Mouse (Mus musculus) cerebellum, adult 11-12 months (tissue): ENCODE measurements around the gene Hoxa2.

Experiments
- DNase-seq: peaks from one replicate; pipeline ENCODE4 v3.0.0; 2022

The Hoxa2 gene

GRCm38 (mm10) chr6:52164626-52165440, at the start of gene Hoxa2:
Gene Hoxa2, minus strand, starts transcription at chr6:52164831.
- no peak for DNase-seq

- DNase-seq, result no peak
Observed at GRCm38 (mm10) chr6:52214271-52214670, 49.6 kb upstream of the Hoxa2 start.

GRCm38 (mm10) chr6:52213119-52213986, 48.7 kb upstream of the Hoxa2 start, which contains the start of the genes Hoxa3 and Gm28308:
Gene Hoxa3, minus strand, starts transcription at chr6:52213336.
Gene Gm28308, minus strand, starts transcription at chr6:52213339.
- DNase-seq, result no peak

- no peak for DNase-seq
Observed at GRCm38 (mm10) chr6:52212556-52213118, 48.0 kb upstream of the Hoxa2 start.

DNA sequence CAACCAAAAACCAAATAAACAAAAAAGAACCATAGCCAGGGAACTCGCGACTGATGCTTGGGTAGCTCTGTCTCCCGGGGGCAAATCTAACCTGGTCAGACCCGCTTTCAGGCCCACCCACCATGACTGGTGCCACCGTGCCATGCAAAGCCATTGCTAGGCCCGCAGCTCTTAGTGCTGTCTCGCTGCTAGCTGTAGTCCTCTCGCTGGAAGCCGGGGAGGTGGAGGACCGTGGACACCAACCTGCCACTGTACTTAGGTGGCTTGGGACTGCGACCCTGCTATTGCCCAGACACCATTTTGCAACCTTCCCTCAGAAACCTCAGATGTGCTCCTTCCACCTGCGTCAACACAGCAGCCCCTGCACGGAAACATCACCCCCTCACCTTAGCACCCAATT, 47.3 kb upstream of the Hoxa2 start:
- no peak for DNase-seq

- peak; percentile 45 for DNase-seq
Observed at GRCm38 (mm10) chr6:52211170-52211935, 46.7 kb upstream of the Hoxa2 start.

DNA sequence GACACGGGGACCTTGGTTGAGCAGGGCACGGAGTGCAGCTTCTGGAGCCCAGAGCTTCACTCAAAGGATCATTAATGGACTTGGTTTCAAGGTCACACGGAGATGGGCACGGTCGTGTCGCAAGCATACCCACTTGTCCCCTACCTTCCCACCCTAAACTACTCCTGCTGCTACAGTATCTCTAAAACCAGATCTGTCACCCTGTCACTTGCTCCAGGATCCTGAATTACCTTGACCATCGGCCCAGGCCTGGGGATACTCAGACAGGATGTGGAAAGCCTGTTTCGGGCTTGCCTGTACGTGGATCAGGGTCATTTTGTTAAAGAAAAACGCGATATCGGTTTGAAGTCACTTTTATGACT, 45.0 kb upstream of the Hoxa2 start:
- no peak for DNase-seq

GRCm38 (mm10) chr6:52208868-52209684, 44.4 kb upstream of the Hoxa2 start:
- no peak for DNase-seq

DNA sequence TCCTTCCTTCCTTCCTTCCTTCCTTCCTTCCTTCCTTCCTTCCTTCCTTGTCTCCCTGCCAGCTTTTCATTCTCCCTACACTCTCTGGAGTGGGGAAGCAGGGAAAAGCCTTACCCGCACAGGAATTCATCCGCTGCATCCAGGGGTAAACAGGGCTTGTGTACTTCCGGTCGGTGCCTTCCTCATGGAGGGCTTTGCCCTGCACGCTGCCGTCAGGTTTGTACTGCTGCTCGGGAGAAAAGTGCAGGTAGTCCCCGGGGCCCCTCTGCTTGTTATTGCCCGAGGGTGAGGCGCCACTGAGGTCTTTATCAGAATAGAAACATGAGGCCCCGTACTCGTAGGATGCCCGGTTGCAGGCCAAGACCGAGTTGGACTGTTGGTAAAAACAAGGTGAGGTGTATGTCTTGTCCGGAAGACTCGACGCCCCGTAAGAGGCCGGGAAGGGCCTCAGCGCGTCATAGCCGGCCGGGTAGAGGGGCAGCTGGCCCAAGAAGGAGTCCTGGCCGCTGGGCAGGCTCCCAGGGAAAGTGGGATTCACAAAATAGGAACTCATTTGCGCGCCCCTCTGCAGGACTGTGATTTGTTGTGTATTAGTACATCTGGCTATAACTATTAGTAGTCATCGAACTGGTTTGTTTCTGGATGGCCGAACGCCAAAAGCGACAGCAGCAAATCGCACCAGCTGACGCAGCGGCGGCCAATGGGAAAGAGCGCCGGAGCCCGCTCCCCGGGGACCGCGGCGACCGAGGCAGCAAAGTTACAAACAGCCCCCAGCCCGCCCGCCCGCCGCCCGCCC, 43.6 kb upstream of the Hoxa2 start, which contains the start of gene Hoxa6:
Gene Hoxa6, minus strand, starts transcription at position 651 of the 796 bp plus-strand sequence.
- no peak for DNase-seq

DNA sequence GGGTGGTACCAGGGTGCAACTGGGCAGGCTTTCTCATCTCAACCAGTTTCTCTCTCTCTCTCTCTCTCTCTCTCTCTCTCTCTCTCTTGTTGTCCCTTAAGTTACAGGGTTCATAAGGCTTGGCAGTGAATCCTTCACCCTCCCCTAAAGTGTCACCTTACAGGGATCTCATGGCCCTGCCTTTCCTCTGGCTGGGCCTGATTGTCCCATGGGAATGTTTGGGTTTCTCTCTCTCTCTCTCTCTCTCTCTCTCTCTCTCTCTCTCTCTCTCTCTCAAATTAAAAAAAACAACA, 43.0 kb upstream of the Hoxa2 start:
- DNase-seq, result no peak

GRCm38 (mm10) chr6:52206882-52207683, 42.5 kb upstream of the Hoxa2 start:
- no peak for DNase-seq

DNA sequence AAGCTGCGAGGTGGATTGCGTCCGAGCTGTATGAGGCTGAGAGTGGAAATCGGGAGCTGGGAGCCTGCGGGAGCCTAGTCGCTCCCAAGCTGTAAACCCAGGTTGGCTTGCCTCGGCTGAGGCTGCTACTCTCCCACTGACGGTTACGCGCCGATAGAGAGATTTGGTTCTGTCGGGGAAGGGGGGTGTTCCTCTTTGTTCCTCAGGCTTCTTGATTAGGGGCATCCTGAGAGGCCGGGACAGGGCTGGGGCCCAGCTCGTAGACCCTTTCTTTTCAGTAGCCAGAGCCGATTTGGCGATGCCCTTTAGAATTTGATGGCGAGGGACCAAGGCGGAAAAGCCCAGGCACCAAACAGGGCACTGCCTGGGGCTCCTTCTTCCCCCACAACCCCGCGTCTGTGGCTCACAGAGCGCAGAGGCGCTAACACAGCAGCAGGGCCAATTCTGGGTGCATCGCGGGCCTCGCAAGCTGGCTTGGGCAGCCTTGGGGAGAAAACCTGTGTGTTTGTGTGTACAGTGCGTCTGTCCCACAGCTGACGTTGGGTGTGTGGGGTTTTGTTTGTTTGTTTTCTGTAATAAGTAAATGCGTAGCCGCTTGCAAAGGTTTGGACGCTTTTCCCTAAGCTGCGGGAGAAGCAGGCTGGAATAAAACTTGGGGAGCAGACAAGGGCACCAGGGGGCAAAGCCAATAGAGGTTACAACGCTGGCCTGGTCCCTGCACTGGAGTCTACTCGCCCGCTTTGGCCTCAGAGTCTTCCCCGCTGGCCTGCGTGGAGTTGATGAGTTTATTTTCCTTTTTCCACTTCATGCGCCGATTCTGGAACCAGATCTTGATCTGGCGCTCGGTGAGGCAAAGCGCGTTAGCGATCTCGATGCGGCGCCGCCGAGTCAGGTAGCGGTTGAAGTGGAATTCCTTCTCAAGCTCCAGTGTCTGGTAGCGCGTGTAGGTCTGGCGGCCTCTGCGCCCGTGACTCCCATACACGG, 41.3 kb upstream of the Hoxa2 start:
- no peak for DNase-seq

GRCm38 (mm10) chr6:52205221-52205620, 40.6 kb upstream of the Hoxa2 start:
- DNase-seq, result no peak

- DNase-seq, result no peak
Observed at GRCm38 (mm10) chr6:52204050-52204752, 39.6 kb upstream of the Hoxa2 start, which contains the start of gene Hoxa5. Gene Hoxa5, minus strand, starts transcription at chr6:52204587.

DNA sequence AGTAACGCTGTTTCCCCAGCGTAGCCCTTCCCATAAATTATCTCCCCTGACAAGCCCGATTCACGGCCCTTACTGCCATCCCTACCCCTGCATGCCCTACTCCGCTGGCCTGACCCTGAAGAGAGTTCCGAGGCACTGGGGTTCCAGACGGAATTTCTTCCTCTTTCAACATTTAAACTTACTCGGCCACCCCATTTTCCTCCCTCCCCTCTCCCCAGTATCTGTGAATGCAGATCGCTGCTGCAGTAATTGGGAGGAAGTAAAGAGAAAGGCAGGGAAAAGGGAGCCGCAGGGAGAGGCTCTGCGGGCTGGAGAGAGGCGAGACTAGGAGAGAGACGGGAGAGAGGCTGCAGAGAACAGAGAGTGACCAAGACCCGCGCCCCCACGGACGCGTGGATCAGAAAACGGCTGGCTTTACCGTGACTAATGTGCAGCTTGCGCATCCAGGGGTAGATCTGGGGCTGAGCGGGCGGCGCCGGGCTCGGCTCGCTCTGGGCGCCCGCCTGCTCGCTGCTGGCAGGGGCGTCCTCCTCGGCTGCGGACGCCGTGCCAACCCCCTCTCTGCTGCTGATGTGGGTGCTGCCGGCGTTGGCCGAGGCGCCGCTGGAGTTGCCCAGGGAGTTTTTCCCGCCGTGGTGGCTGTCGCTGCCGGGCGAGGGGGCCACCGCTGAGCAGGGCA, 38.9 kb upstream of the Hoxa2 start:
- no peak for DNase-seq

DNA sequence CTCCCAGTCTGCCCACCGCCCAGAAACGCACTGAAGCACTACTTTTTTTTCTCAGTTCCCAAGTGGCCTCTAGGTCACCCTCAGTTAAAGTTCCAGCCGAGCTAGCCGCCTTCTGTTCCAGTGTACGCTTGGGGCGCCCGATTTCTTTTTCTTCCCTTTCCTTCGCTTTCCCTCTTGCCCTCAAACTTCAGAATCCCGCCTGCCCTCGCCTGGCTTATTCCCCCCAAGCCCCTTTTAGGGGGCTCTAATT, 38.4 kb upstream of the Hoxa2 start:
- no peak for DNase-seq

DNA sequence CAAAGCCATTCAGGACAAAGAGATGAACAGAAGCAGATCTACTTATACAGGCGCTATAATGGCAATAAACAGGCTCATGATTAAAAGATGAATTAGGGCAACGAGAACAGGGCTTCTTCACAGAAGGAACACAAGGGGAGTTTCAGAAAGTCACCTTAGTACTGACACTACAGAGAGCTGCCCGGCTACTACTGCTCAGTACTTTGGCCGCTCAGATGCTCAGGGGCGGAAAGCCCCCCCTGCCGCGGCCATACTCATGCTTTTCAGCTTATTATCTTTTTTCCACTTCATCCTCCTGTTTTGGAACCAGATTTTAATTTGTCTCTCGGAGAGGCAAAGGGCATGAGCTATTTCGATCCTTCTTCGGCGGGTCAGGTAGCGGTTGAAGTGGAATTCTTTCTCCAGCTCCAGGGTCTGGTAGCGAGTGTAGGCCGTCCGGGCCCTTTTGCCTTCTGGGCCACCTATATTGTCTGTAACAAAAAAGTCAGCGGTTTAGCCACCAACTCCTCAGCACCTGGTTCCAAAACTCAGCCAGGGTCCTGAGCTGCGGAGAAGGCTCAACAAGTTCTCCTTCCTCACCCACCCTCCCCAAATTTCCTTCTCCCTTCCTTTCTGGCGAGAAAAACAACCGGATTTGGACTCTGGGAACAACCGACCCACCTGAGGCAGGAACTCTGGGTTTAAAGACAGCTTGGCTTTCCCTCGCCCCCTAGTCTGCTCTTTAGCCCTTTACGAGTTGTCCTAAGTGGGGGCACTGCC, 37.9 kb upstream of the Hoxa2 start:
- no peak for DNase-seq
